Mouse (Mus musculus) embryonic facial prominence, embryonic 12.5 days (tissue): Measurements from ENCODE around the gene Usp32. TPM values are rescaled to one million over a fixed set of nuclear protein-coding genes. Genes with fewer than 3 reads are reported as not detected.

ENCODE experiments used
- ATAC-seq: fragments of 200-750 bp; cut with Nextera tagmentation; 2 replicates; pipeline ENCODE4 v1.8.0; 2017; ENCODE audit not compliant: insufficient number of reproducible peaks, insufficient read depth, low FRiP score, low TSS enrichment
- H3K27ac ChIP-seq: fragments of 300-500 bp; sonication (generic); 2 replicates; pipeline ENCODE4 v1.5.1; 2016; ENCODE audit warnings: mild to moderate bottlenecking
- H3K27me3 ChIP-seq: fragments of 300-500 bp; sonication (generic); 2 replicates; pipeline ENCODE4 v1.6.1; 2016; ENCODE audit warnings: mild to moderate bottlenecking, moderate library complexity
- H3K36me3 ChIP-seq: fragments of 300-500 bp; sonication (generic); 2 replicates; pipeline ENCODE4 v1.6.1; 2016; ENCODE audit warnings: mild to moderate bottlenecking
- H3K4me1 ChIP-seq: fragments of 300-500 bp; sonication (generic); 2 replicates; pipeline ENCODE4 v1.6.1; 2016
- H3K4me2 ChIP-seq: fragments of 300-500 bp; sonication (generic); replicated peaks from 2 replicates; pipeline ENCODE4 v1.6.1; 2016; ENCODE audit warnings: mild to moderate bottlenecking, moderate library complexity
- H3K4me3 ChIP-seq: fragments of 300-500 bp; sonication (generic); 2 replicates; pipeline ENCODE4 v1.5.1; 2016; ENCODE audit warnings: mild to moderate bottlenecking
- H3K9ac ChIP-seq: fragments of 300-500 bp; sonication (generic); 2 replicates; pipeline ENCODE4 v1.6.1; 2016; ENCODE audit warnings: mild to moderate bottlenecking, moderate library complexity
- H3K9me3 ChIP-seq: fragments of 300-500 bp; sonication (generic); 2 replicates; pipeline ENCODE4 v1.6.1; 2016; ENCODE audit warnings: mild to moderate bottlenecking, moderate library complexity
- WGBS: fragments of 180-500 bp; shearing (Covaris S2); methylation state at CpG from one replicate; pipeline ENCODE4 v1.1.7; 2016; 5-methylcytosine and 5-hydroxymethylcytosine counted together
- polyA plus RNA-seq: library from polyadenylated mRNA; unstranded; fragments of >200 nt; fragmentation: Nextera tagmentation; extraction: Ambion mirVana; gene quantifications from 2 replicates; pipeline ENCODE4 v1.2.1, GENCODE M21; 2016

Gene Usp32
- 5.6 and 6.8 TPM in 2 replicates for polyA plus RNA-seq

DNA sequence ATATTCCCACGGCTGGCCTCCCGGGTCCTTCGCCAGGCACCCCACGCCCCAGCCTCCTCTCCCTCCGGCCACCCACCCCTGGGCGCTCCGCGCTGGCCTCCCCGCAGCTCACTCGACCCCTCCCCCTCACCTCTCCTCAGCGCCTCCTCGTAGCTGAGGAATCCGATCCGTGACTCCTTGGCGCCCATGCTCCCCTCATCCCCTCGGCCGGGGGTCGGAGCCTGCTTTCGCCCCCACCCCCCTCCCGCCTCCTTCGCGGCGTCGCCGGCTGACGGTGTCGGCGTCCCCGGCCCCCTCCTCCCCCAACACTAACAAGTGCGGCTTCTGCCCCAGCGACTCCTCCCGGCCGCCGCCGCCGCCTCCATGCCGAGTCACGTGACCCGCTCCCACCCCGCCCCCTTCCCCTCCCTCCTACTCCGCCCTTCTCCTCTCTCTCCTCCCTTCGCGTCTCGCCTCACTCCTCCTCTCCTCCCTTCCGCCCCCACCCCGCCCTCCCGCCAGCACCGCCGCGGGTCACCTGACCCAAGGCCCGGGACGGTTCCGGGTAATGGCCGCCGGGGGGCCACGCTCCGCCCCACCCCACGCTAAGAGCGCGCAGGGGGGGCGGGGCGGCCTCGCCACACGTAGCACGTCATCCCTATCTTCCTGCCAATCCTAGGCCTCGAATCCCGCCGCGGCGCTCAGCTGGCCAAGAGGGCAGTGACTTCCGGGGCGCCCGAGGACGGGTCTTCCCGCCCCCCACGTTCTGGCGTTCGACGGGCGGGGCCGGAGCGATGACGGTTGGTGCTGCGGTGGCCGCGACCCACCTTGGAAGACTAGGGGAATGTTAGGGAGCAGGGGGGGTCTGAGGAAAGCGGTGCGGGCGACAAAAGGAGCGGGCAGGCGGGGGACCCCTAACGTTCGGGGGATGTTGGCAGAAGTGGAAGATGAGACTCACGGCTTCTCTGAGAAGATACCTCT, at the start of gene Usp32:
Usp32 (minus strand) TSS at position 581 of the 960 bp plus-strand sequence.
- Histone ChIP-seq H3K4me1 (peaks cover 7% of the 10 kb centered on the region), H3K27ac (peak within 1 kb of the TSS; percentile 79), H3K36me3 (no peaks in the 10 kb centered on the region), H3K4me2 (peak within 1 kb of the TSS; percentile 78), H3K9me3 (no peaks in the 10 kb centered on the region), H3K4me3 (peak within 1 kb of the TSS; percentile 86), H3K9ac (peak within 1 kb of the TSS; percentile 80), H3K27me3 (no peaks in the 10 kb centered on the region)
- peak; percentile 91 for ATAC-seq
- WGBS: 1% methylated on average over 90 of the region's 94 CpGs

DNA sequence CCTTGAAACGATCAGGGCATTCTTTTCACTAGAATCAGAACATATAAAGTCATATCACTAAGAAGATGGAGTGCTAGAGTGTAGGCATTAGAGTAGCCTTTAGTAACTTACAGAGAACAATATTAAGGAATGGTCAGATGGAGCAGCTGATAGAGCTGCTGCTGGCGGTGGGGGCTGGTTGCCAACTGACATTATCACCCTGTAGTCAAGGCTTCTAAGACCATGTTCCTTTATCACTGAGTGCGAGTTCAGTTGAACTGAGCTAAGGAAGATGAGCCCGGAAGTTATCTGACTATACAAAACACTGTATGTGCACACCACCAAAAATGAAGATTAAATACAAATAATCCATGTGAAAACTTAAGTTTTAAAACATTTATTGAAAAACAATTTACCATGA, 49.1 kb upstream of the Usp32 start:
- no peak for ATAC-seq
- H3K27ac ChIP-seq: no peak overlapping the region
- no peaks in the 10 kb centered on the region for H3K4me1 ChIP-seq
- WGBS: 93% methylated on average over 4 of the region's 4 CpGs
- H3K4me3 ChIP-seq: no peak overlapping the region
- H3K4me2 ChIP-seq: no peak overlapping the region
- no peaks in the 10 kb centered on the region for H3K27me3 ChIP-seq
- H3K9ac ChIP-seq: no peak overlapping the region
- no peaks in the 10 kb centered on the region for H3K9me3 ChIP-seq
- peaks cover 46% of the 10 kb centered on the region for H3K36me3 ChIP-seq

DNA sequence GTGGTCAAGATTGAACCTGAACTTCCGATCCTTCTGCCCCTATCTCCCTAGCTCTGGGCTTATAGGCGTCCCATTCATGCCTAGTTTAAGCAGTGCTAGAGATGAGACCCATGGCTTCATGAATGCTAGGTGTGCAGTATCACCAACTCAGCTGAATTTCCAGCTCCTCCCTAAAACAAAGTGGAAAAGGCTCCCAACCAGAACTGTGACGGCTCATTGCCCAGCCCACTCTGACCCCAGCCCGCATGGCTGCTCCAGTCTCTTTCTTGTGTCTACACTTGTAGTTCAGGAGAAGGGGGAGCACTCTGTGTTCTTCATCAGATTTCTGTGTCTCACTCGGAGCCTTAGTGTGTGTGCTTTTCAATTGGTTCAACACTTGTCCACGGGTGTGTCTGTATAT, 44.9 kb upstream of the Usp32 start:
- Histone ChIP-seq H3K4me1 (no peaks in the 10 kb centered on the region), H3K4me2 (no peak overlapping the region), H3K27me3 (no peaks in the 10 kb centered on the region), H3K4me3 (no peak overlapping the region), H3K36me3 (peaks cover 11% of the 10 kb centered on the region), H3K27ac (no peak overlapping the region), H3K9ac (no peak overlapping the region), H3K9me3 (no peaks in the 10 kb centered on the region)
- no peak for ATAC-seq
- 88% methylated on average over 6 of the region's 6 CpGs for WGBS

DNA sequence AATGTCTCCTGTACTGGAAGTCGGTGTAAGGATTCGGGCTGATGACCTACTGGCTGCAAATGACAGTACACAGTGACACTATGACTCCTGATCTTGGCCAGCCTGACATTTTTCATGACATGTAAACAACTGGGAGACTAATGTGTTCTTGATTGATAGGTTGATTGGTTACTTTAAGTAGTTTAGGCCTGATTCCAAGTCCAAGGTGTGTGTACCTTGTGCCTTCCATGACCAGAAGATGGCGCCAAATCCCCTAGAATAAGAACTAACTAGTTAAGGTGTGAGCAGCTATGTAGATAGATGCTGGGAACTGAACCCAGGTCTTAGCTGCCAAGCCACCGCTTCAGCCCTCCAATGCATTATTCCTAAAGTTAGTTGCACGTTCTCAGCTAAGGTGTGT, 44.1 kb upstream of the Usp32 start:
- Histone ChIP-seq H3K4me2 (no peak overlapping the region), H3K27me3 (no peaks in the 10 kb centered on the region), H3K4me3 (no peak overlapping the region), H3K36me3 (peaks cover 4% of the 10 kb centered on the region; the same call in 1 of the 2 replicates), H3K27ac (no peak overlapping the region), H3K9me3 (no peaks in the 10 kb centered on the region), H3K9ac (no peak overlapping the region), H3K4me1 (no peaks in the 10 kb centered on the region)
- WGBS: 64% methylated on average over 5 of the region's 5 CpGs
- ATAC-seq: no peak

DNA sequence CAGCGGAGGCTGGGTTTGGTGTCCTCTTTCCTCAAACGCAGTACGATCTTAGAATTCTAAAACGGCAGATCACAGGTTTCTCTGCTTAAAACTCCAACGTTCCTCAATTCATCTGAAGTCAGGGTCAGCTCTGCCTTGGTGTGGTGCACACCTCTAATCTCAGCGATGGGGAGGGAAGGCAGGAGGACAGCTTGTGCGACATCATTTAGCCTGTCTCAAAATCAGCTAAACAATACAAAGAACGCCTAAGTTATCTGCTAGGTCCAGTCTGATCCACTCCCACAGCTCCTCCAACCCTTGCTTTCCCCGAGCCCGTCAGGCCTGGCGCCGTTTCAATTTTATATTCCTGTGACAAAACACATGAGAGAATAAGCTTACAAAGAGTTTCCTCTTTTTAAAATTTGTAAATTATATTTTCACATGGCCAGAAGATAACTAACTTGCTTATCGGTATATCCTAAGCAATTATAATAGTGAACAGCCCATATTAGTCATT, 43.4 kb upstream of the Usp32 start:
- no peak; the same call in 1 of the 2 replicates for ATAC-seq

DNA sequence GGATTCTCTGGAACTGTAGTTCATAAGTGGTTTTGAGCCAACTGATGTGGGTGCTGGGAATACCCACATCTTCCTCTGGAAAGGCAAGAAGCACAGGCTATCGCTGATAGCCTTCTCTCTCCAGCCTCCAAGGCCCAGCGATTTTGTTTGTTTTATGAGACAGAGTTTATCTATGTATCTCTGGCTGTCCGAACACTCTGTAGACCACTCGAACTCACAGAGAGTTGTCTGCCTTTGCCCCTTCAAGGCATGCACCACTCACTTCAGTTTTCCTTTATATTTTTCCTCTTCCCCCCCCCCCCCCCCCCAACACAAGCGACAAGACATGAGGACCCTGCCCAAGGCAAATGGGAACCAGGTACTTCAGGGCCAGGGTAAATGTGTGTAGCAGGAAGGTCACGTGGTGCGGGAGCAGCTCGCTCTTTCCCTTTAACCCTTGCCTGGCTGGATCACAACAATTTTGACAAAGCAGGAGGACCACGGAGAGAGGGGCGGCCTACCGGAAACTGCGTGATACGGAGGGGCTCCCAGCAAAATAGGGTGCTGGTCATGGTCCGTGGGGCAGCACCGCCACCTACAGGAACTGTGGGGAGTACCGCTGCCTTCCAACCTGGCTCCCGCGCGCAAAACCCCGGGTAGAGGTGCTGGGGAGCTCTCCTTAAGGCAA, 42.8 kb upstream of the Usp32 start:
- H3K4me1 ChIP-seq: no peaks in the 10 kb centered on the region
- H3K27ac ChIP-seq: peak overlapping the region; percentile 60
- H3K4me3 ChIP-seq: peak overlapping the region; percentile 35
- peak overlapping the region; percentile 57 for H3K4me2 ChIP-seq
- no peaks in the 10 kb centered on the region for H3K27me3 ChIP-seq
- peak; percentile 88 for ATAC-seq
- H3K36me3 ChIP-seq: no peaks in the 10 kb centered on the region
- H3K9ac ChIP-seq: peak overlapping the region; percentile 42
- H3K9me3 ChIP-seq: no peaks in the 10 kb centered on the region
- 2% methylated on average over 20 of the region's 20 CpGs for WGBS

More for the DNA sequence above, 43.4 kb upstream of the Usp32 start:
- Histone ChIP-seq H3K36me3 (peaks cover 2% of the 10 kb centered on the region; the same call in 1 of the 2 replicates), H3K4me1 (no peaks in the 10 kb centered on the region), H3K4me3 (peak overlapping the region; percentile 35), H3K9me3 (no peaks in the 10 kb centered on the region), H3K27me3 (no peaks in the 10 kb centered on the region), H3K9ac (peak overlapping the region; percentile 42), H3K27ac (peak overlapping the region; percentile 60), H3K4me2 (peak overlapping the region; percentile 57)
- 24% methylated on average over 13 of the region's 13 CpGs for WGBS

DNA sequence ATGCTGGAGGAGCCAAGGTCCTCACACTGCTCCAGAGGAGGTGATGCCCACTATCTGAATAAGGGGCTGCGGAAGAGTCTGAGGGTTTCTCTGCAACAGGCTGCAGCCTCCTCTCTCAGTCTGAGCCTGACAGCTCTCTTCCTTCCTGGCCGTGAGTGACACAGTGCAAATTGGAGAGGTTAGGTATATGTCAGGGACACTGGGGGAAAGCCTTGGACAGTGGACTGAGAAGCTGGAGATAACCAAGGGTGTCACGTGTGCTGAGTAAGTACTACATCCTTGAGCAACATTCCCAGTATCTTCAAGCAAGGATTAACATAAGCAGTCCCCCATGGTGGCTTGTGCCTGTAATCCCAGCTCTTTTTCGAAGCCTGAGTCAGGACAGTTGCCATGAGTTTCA, 38.5 kb upstream of the Usp32 start:
- H3K9me3 ChIP-seq: no peaks in the 10 kb centered on the region
- H3K36me3 ChIP-seq: no peaks in the 10 kb centered on the region
- 79% methylated on average over 4 of the region's 4 CpGs for WGBS
- no peak overlapping the region for H3K9ac ChIP-seq
- no peak overlapping the region for H3K4me2 ChIP-seq
- H3K4me1 ChIP-seq: no peaks in the 10 kb centered on the region
- H3K27ac ChIP-seq: no peak overlapping the region
- ATAC-seq: no peak
- H3K27me3 ChIP-seq: no peaks in the 10 kb centered on the region
- H3K4me3 ChIP-seq: no peak overlapping the region

DNA sequence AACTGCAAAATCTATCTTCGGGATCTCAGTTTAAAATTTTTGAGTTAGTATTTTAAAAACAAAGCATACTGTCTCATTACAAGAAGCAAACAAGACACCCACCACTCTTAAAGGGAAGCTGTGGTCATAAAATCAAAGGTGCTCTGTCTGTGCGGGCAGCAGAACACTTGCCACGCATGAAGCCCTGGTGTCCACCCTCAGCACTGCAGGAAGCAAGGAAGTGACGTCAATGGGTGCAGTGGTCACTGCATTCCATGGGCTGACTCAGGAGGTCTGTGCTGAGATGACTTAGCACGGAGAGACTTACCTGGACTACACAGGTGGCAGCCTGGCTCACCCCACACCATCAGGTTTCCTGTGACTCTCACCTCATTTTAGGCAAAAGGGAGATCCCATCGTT, 37.8 kb upstream of the Usp32 start:
- H3K4me3 ChIP-seq: no peak overlapping the region
- no peaks in the 10 kb centered on the region for H3K9me3 ChIP-seq
- H3K4me2 ChIP-seq: no peak overlapping the region
- WGBS: 82% methylated on average over 6 of the region's 6 CpGs
- H3K27me3 ChIP-seq: no peaks in the 10 kb centered on the region
- H3K36me3 ChIP-seq: no peaks in the 10 kb centered on the region
- H3K4me1 ChIP-seq: no peaks in the 10 kb centered on the region
- no peak overlapping the region for H3K27ac ChIP-seq
- no peak overlapping the region for H3K9ac ChIP-seq
- no peak for ATAC-seq

DNA sequence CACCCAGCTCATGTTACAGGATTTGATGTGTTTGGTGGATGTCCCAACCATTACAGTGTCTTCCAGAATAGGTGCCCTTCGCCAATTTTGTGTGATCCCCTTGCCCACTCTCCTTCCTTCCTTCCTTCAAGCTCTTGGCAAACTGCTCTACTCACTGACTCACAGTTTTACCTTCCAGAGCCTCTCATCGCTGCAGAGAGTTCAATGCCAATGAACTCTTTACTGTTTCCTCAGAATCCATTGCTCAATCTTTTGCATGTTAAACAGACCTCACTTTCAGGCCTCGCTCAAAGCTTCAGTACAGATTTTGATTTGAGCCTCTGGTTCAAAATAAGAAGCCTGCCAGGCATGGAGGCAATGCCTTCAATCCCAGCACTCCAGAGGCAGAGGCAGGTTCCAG, 36.0 kb upstream of the Usp32 start:
- Histone ChIP-seq H3K27ac (no peak overlapping the region), H3K27me3 (no peaks in the 10 kb centered on the region), H3K4me2 (no peak overlapping the region), H3K4me1 (no peaks in the 10 kb centered on the region), H3K9me3 (no peaks in the 10 kb centered on the region), H3K36me3 (no peaks in the 10 kb centered on the region), H3K9ac (no peak overlapping the region), H3K4me3 (no peak overlapping the region)
- ATAC-seq: no peak
- 83% methylated on average over 3 of the region's 3 CpGs for WGBS

DNA sequence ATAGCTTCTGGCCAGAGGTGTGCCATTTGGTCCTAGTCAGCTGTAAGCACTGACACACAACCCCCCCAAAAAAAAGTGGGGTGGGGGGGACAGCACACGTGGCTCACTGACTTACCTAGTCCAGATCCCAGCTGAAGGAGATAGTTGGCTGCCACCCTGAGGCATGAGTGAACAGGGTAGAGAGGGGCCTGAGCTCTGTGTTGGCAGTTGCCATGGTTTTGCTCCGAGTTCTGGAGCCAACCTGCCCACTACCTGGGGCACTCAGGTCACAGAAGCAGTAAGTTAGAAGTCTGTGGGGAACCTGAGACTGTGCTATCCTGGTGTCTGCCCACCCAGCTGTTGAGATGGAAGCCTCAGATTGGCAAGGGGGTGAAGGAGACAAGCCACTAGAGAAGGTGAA, 30.9 kb upstream of the Usp32 start:
- H3K9ac ChIP-seq: no peak overlapping the region
- 36% methylated on average over 2 of the region's 2 CpGs for WGBS
- H3K9me3 ChIP-seq: no peaks in the 10 kb centered on the region
- ATAC-seq: no peak
- H3K27ac ChIP-seq: no peak overlapping the region
- H3K4me3 ChIP-seq: no peak overlapping the region
- H3K36me3 ChIP-seq: no peaks in the 10 kb centered on the region
- peak overlapping the region; percentile 51; the same call in 1 of the 2 replicates for H3K4me2 ChIP-seq
- H3K4me1 ChIP-seq: 0 out of 2 replicates have a peak, but pooled peaks cover 9% of the 10 kb centered on the region
- no peaks in the 10 kb centered on the region for H3K27me3 ChIP-seq

DNA sequence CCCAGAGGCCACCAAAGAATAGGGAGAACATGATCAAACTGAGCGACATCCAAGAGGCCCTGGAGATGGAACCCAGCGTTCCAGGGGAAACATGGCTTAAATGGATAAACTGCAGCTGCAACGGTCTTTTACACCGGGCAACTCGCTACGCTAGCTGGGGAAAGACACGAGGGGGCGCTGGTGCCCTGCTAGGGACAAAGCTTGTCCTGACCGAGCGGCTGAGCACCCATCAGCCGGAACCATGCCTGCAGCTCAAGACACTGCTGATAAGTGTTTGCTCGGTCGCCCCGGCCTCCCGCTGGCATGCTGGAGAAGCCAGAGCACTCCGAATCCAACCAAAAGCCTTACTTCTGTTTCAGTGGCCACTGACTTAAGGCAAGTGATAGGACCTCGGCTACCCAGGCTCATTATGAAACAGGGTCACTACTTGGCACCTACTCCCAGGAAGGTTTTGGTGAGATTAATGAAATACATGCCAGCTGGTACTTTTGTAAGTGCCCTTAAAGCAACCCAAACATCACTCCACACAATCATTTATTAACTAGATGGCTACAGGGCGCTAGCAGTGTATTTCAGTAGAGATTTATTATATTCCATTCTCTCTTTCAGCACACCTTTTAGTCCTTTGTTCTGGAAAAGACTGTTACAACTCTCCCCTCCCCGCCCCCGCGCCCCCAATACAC, 30.2 kb upstream of the Usp32 start, which contains the start of gene 1700125H20Rik:
1700125H20Rik (plus strand) TSS at position 347 of the 683 bp plus-strand sequence.
- Histone ChIP-seq H3K4me3 (0 out of 2 replicates have a peak within 1 kb of the TSS, but pooled peaks have one; percentile 23), H3K9me3 (no peaks in the 10 kb centered on the region), H3K27ac (no peak within 1 kb of the TSS), H3K4me1 (0 out of 2 replicates have a peak, but pooled peaks cover 9% of the 10 kb centered on the region), H3K9ac (peak within 1 kb of the TSS; percentile 17), H3K4me2 (peak within 1 kb of the TSS; percentile 51), H3K27me3 (no peaks in the 10 kb centered on the region), H3K36me3 (no peaks in the 10 kb centered on the region)
- WGBS: 14% methylated on average over 21 of the region's 21 CpGs
- ATAC-seq: peak; percentile 83
